Mouse (Mus musculus): ENCODE measurements at regions not wholly inside any gene's neighbourhood (a gene's known extent, or its start where the extent isn't known, plus 50 kb on each side); places are given as distances from the start of the nearest gene placed in this dataset.

GRCm38 (mm10) chr14:98539792-98540191, 370.2 kb upstream of the Dach1 start:
- DNase-seq (ENCODE audit: low spot score) = no peak

GRCm38 (mm10) chr14:98538267-98538666, 368.7 kb upstream of the Dach1 start:
- no peak for DNase-seq (ENCODE audit: low spot score)

GRCm38 (mm10) chr14:98533600-98533999, 364.0 kb upstream of the Dach1 start:
- no peak for DNase-seq (ENCODE audit: low spot score)

- DNase-seq (ENCODE audit: low spot score) = no peak
Observed at GRCm38 (mm10) chr14:98520966-98521365, 351.4 kb upstream of the Dach1 start.

- DNase-seq (ENCODE audit: low spot score) = no peak
Observed at GRCm38 (mm10) chr14:98505321-98505720, 335.8 kb upstream of the Dach1 start.

- DNase-seq (ENCODE audit: low spot score) = no peak
Observed at GRCm38 (mm10) chr14:98477416-98477815, 307.9 kb upstream of the Dach1 start.

GRCm38 (mm10) chr14:98471803-98472509, 302.4 kb upstream of the Dach1 start:
- DNase-seq (ENCODE audit: low spot score) = no peak

GRCm38 (mm10) chr14:98454461-98454860, 284.9 kb upstream of the Dach1 start:
- no peak for DNase-seq (ENCODE audit: low spot score)

GRCm38 (mm10) chr14:98452191-98452590, 282.6 kb upstream of the Dach1 start:
- no peak for DNase-seq (ENCODE audit: low spot score)

GRCm38 (mm10) chr14:98449568-98449967, 280.0 kb upstream of the Dach1 start:
- no peak for DNase-seq (ENCODE audit: low spot score)

GRCm38 (mm10) chr14:98442411-98442810, 272.8 kb upstream of the Dach1 start:
- DNase-seq (ENCODE audit: low spot score) = no peak

- no peak for DNase-seq (ENCODE audit: low spot score)
Observed at GRCm38 (mm10) chr14:98441954-98442353, 272.4 kb upstream of the Dach1 start.

- no peak for DNase-seq (ENCODE audit: low spot score)
Observed at GRCm38 (mm10) chr14:98431959-98432358, 262.4 kb upstream of the Dach1 start.

- no peak for DNase-seq (ENCODE audit: low spot score)
Observed at GRCm38 (mm10) chr14:98417719-98418118, 248.2 kb upstream of the Dach1 start.

GRCm38 (mm10) chr14:98414201-98414600, 244.6 kb upstream of the Dach1 start:
- DNase-seq (ENCODE audit: low spot score) = no peak

GRCm38 (mm10) chr14:98405936-98406635, 236.5 kb upstream of the Dach1 start:
- no peak for DNase-seq (ENCODE audit: low spot score)

- no peak for DNase-seq (ENCODE audit: low spot score)
Observed at GRCm38 (mm10) chr14:98404026-98404425, 234.5 kb upstream of the Dach1 start.

- DNase-seq (ENCODE audit: low spot score) = no peak
Observed at GRCm38 (mm10) chr14:98387871-98388270, 218.3 kb upstream of the Dach1 start.

Measured in gastrocnemius, adult 18-20 months (tissue).